Mouse (Mus musculus): ENCODE measurements around the gene Fam136a. TPM values are rescaled to one million over a fixed set of nuclear protein-coding genes. Genes with fewer than 3 reads are reported as not detected.
"Not testable (repeated sequence)": the region's sequence is repeated elsewhere in the genome, so short reads cannot be mapped to it uniquely, and the experiment has no call there.

The Fam136a gene
- polyA plus RNA-seq, 1 experiment from 2014 or later = 120 TPM

DNA sequence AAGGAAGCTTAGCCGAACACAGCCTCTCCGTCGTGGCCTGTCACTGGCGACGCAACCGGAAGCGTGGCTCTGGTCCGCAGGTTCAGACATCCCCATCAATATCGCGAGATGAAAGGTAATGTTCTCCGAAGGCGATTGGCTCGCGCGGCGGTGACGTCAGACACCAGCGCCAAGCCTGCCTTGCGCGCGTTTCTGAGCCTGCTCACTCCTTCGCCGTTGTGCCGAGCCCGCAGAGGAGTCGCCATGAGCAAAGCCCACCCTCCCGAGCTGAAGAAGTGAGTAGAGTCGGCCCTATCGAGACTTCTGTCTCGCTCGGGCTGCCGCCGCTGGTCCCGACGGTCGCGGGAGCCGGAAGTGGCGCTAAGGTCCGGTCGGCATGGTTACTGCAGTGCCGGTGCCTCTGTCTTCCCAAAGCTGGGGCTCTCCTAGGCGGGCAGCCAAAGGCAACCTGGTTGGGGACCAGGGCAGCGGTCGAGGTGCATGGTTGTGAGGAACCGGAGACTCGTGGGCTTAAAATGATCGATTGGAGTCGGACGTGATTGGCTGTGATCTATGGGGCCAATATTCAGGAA, 6.0 kb downstream of the Fam136a start:
- Histone ChIP-seq H3K4me1 (ENCODE audit: control insufficient read depth, insufficient read depth, low read length) (peaks cover 28% of the 10 kb centered on the region), H3K9ac (ENCODE audit: low read depth, low read length) (peak overlapping the region; percentile 87), H3K4me2 (ENCODE audit: low read length) (peak overlapping the region; percentile 98), H3K9me3 (replicated peaks; ENCODE audit: control insufficient read depth, low read length, poor library complexity, severe bottlenecking) (no peaks in the 10 kb centered on the region), H3K4me3 (ENCODE audit: low read depth, low read length) (peak overlapping the region; percentile 89), H3K27me3 (ENCODE audit: control insufficient read depth, insufficient read depth, low read depth, low read length) (no peaks in the 10 kb centered on the region), H3K36me3 (ENCODE audit: control insufficient read depth, insufficient read depth, low read length) (no peaks in the 10 kb centered on the region), H3K27ac (ENCODE audit: low read length) (peak overlapping the region; percentile 91)
- ATAC-seq = peak; percentile 97
- under 1% methylated on average over 50 of the region's 50 CpGs for WGBS

- Histone ChIP-seq H3K4me3 (ENCODE audit: low read depth, low read length) (peak overlapping the region; percentile 89), H3K4me2 (ENCODE audit: low read length) (peak overlapping the region; percentile 98), H3K4me1 (ENCODE audit: control insufficient read depth, insufficient read depth, low read length) (peaks cover 22% of the 10 kb centered on the region), H3K9ac (ENCODE audit: low read depth, low read length) (peak overlapping the region; percentile 87), H3K36me3 (ENCODE audit: control insufficient read depth, insufficient read depth, low read length) (no peaks in the 10 kb centered on the region), H3K9me3 (replicated peaks; ENCODE audit: control insufficient read depth, low read length, poor library complexity, severe bottlenecking) (no peaks in the 10 kb centered on the region), H3K27me3 (ENCODE audit: control insufficient read depth, insufficient read depth, low read depth, low read length) (no peaks in the 10 kb centered on the region), H3K27ac (ENCODE audit: low read length) (no peak overlapping the region; the same call in 1 of the 2 replicates)
- 4% methylated on average over 12 of the region's 12 CpGs for WGBS
- ATAC-seq = no peak
Measured at GRCm38 (mm10) chr6:86371950-86372516, 6.6 kb downstream of the Fam136a start.

- Histone ChIP-seq H3K9me3 (replicated peaks; ENCODE audit: control insufficient read depth, low read length, poor library complexity, severe bottlenecking) (no peaks in the 10 kb centered on the region), H3K27me3 (ENCODE audit: control insufficient read depth, insufficient read depth, low read depth, low read length) (no peaks in the 10 kb centered on the region), H3K4me2 (ENCODE audit: low read length) (no peak overlapping the region), H3K4me3 (ENCODE audit: low read depth, low read length) (no peak overlapping the region), H3K9ac (ENCODE audit: low read depth, low read length) (no peak overlapping the region), H3K36me3 (ENCODE audit: control insufficient read depth, insufficient read depth, low read length) (peaks cover 12% of the 10 kb centered on the region), H3K4me1 (ENCODE audit: control insufficient read depth, insufficient read depth, low read length) (peaks cover 20% of the 10 kb centered on the region), H3K27ac (ENCODE audit: low read length) (no peak overlapping the region)
- 92% methylated on average over 6 of the region's 6 CpGs for whole genome bisulfite sequencing
- no peak for ATAC-seq
Measured at GRCm38 (mm10) chr6:86373556-86373955, 8.1 kb downstream of the Fam136a start.

- no peaks in the 10 kb centered on the region for H3K9me3 ChIP-seq (replicated peaks; ENCODE audit: control insufficient read depth, low read length, poor library complexity, severe bottlenecking)
- 93% methylated on average over 3 of the region's 3 CpGs for WGBS
Measured at GRCm38 (mm10) chr6:86378341-86378740, 12.9 kb downstream of the Fam136a start.

DNA sequence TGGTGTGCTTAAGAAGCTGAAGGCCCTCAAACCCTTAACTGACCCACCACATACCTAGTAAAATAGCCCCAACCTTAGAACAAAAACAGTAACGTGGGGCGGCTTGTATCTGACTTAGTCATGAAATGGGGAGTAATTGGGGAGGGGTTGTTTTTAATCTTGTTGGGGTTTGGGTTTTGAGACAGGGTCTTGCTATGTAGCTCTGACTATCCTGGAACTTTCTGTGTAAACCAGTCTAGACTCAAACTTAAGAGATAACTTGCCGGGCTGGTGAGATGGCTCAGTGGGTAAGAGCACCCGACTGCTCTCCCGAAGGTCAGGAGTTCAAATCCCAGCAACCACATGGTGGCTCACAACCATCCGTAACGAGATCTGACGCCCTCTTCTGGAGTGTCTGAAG, 14.7 kb downstream of the Fam136a start:
- not testable (repeated sequence) for H3K9ac ChIP-seq (ENCODE audit: low read depth, low read length); H3K27me3 ChIP-seq (ENCODE audit: control insufficient read depth, insufficient read depth, low read depth, low read length); ATAC-seq; H3K4me2 ChIP-seq (ENCODE audit: low read length); H3K27ac ChIP-seq (ENCODE audit: low read length); H3K4me3 ChIP-seq (ENCODE audit: low read depth, low read length); H3K4me1 ChIP-seq (ENCODE audit: control insufficient read depth, insufficient read depth, low read length); H3K9me3 ChIP-seq (replicated peaks; ENCODE audit: control insufficient read depth, low read length, poor library complexity, severe bottlenecking)
- WGBS = 83% methylated on average over 6 of the region's 8 CpGs
- peaks cover 23% of the 10 kb centered on the region for H3K36me3 ChIP-seq (ENCODE audit: control insufficient read depth, insufficient read depth, low read length)

More at GRCm38 (mm10) chr6:86378341-86378740, 12.9 kb downstream of the Fam136a start:
- no peak overlapping the region for H3K27ac ChIP-seq (ENCODE audit: low read length)
- H3K27me3 ChIP-seq (ENCODE audit: control insufficient read depth, insufficient read depth, low read depth, low read length) = no peaks in the 10 kb centered on the region
- no peak for ATAC-seq
- H3K4me1 ChIP-seq (ENCODE audit: control insufficient read depth, insufficient read depth, low read length) = 0 out of 2 replicates have a peak, but pooled peaks cover under 1% of the 10 kb centered on the region
- H3K4me2 ChIP-seq (ENCODE audit: low read length) = no peak overlapping the region
- peaks cover 23% of the 10 kb centered on the region for H3K36me3 ChIP-seq (ENCODE audit: control insufficient read depth, insufficient read depth, low read length)
- H3K9ac ChIP-seq (ENCODE audit: low read depth, low read length) = no peak overlapping the region
- no peak overlapping the region for H3K4me3 ChIP-seq (ENCODE audit: low read depth, low read length)

DNA sequence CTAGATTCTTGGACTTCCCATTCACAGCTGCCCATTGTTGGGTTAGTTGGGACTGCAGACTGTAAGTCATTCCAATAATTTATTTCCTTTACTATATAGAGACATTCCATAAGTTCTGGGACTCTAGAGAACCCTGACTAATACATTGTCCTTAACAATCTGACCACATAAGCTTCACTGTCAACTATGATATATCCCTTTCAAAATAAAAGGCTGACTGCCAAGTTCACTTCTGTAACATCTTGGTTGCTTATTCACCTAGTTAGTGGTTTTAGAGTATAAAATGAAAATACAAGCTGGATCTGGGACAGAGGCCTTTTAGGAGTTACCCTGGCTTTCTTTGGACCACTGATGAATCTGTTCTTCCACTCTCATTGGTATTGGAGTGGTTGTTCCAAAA, 17.1 kb downstream of the Fam136a start:
- H3K4me3 ChIP-seq (ENCODE audit: low read depth, low read length) = no peak overlapping the region
- H3K4me2 ChIP-seq (ENCODE audit: low read length) = no peak overlapping the region
- no peaks in the 10 kb centered on the region for H3K27me3 ChIP-seq (ENCODE audit: control insufficient read depth, insufficient read depth, low read depth, low read length)
- no peak overlapping the region for H3K27ac ChIP-seq (ENCODE audit: low read length)
- H3K4me1 ChIP-seq (ENCODE audit: control insufficient read depth, insufficient read depth, low read length) = no peaks in the 10 kb centered on the region
- no peaks in the 10 kb centered on the region for H3K9me3 ChIP-seq (replicated peaks; ENCODE audit: control insufficient read depth, low read length, poor library complexity, severe bottlenecking)
- H3K9ac ChIP-seq (ENCODE audit: low read depth, low read length) = no peak overlapping the region
- peaks cover 24% of the 10 kb centered on the region for H3K36me3 ChIP-seq (ENCODE audit: control insufficient read depth, insufficient read depth, low read length)
- ATAC-seq = no peak

DNA sequence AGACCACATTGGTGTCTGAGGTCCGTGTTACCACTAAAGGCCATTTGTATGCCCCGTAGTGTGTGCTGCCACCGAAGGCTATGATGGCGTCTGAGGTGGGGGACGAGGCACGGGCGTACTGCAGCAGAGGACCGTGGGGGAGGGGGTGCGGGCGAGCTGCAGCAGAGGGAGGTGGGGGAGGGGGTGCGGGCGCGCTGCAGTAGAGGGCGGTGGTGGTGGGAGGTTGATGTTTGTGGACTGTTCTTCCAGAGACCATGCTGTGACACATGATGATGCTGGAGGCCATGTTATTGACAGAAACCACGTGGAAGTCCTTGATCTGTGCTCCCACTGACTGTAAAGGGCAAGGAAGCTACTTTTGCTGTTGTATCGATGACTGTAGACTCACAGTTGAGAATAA, 17.9 kb downstream of the Fam136a start:
- H3K4me1 ChIP-seq (ENCODE audit: control insufficient read depth, insufficient read depth, low read length) = no peaks in the 10 kb centered on the region
- no peak overlapping the region for H3K9ac ChIP-seq (ENCODE audit: low read depth, low read length)
- H3K27me3 ChIP-seq (ENCODE audit: control insufficient read depth, insufficient read depth, low read depth, low read length) = no peaks in the 10 kb centered on the region
- WGBS = 65% methylated on average over 16 of the region's 16 CpGs
- no peak overlapping the region for H3K4me2 ChIP-seq (ENCODE audit: low read length)
- H3K36me3 ChIP-seq (ENCODE audit: control insufficient read depth, insufficient read depth, low read length) = peaks cover 22% of the 10 kb centered on the region
- no peak for ATAC-seq
- H3K9me3 ChIP-seq (replicated peaks; ENCODE audit: control insufficient read depth, low read length, poor library complexity, severe bottlenecking) = no peaks in the 10 kb centered on the region
- no peak overlapping the region for H3K27ac ChIP-seq (ENCODE audit: low read length)
- no peak overlapping the region for H3K4me3 ChIP-seq (ENCODE audit: low read depth, low read length)

DNA sequence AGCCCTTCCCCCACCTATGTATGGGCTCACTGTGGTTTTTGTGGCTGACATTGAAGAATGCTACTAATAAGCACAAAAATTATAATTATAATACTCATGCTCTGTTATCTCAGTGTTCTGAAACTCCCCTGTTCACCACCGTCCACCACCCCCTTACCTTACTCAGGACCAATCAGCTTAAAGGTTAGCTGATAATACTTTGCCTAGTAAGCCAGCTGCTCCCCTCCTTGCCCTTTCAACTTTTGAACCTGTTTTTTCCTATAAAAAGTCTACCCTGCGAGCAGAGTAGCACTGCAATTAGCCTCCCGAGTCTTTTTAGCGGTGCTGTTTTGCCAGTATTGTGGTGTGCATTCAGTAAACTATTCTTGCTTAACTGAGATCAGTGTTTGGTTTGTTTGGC, 19.2 kb downstream of the Fam136a start:
- H3K9ac ChIP-seq (ENCODE audit: low read depth, low read length) = no peak overlapping the region
- H3K4me2 ChIP-seq (ENCODE audit: low read length) = no peak overlapping the region
- WGBS = 86% methylated on average over 4 of the region's 4 CpGs
- no peaks in the 10 kb centered on the region for H3K9me3 ChIP-seq (replicated peaks; ENCODE audit: control insufficient read depth, low read length, poor library complexity, severe bottlenecking)
- H3K4me1 ChIP-seq (ENCODE audit: control insufficient read depth, insufficient read depth, low read length) = no peaks in the 10 kb centered on the region
- H3K36me3 ChIP-seq (ENCODE audit: control insufficient read depth, insufficient read depth, low read length) = peaks cover 16% of the 10 kb centered on the region
- no peak for ATAC-seq
- no peaks in the 10 kb centered on the region for H3K27me3 ChIP-seq (ENCODE audit: control insufficient read depth, insufficient read depth, low read depth, low read length)
- H3K4me3 ChIP-seq (ENCODE audit: low read depth, low read length) = no peak overlapping the region
- H3K27ac ChIP-seq (ENCODE audit: low read length) = no peak overlapping the region

DNA sequence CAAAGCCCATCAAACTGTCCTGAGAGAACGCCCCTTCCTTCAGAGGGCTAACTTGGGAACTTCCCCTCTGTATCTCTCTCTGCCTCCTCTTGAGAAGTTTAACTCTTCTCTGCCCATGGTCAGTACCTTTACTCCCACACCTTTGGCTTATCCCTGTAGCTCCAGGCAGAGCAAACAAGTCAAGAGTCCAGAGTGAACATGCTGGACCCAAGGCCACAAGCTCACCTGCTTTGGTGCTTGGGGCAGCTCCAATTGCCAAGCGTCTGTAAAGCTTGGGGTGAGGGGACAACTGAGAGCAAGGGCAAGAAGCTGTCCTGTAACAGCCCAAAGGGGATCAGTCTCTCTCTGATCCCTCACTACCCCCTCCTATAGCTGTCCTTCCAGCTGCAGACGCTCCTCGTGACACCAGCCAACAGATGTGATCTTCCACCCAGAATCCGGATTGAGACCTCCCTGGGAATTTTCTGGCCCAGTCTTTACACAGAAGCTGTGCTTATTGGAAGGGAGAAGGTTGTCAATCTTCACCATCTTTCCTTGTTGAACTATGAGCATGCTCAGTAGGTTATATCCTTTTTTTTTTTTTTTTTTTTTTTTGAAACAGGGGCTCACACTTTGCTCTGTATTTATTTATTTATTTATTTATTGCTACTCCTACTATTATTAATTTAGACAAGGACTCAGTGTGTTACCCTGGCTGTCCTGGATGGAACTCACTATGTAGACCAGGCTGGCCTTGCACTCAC, 20.1 kb downstream of the Fam136a start:
- 91% methylated on average over 5 of the region's 5 CpGs for WGBS
- peaks cover 20% of the 10 kb centered on the region for H3K36me3 ChIP-seq (ENCODE audit: control insufficient read depth, insufficient read depth, low read length)
- ATAC-seq = no peak

More for the DNA sequence above, 20.1 kb downstream of the Fam136a start:
- Histone ChIP-seq H3K4me3 (ENCODE audit: low read depth, low read length) (no peak overlapping the region), H3K9me3 (replicated peaks; ENCODE audit: control insufficient read depth, low read length, poor library complexity, severe bottlenecking) (no peaks in the 10 kb centered on the region), H3K27me3 (ENCODE audit: control insufficient read depth, insufficient read depth, low read depth, low read length) (no peaks in the 10 kb centered on the region), H3K9ac (ENCODE audit: low read depth, low read length) (no peak overlapping the region), H3K4me2 (ENCODE audit: low read length) (no peak overlapping the region), H3K27ac (ENCODE audit: low read length) (no peak overlapping the region), H3K4me1 (ENCODE audit: control insufficient read depth, insufficient read depth, low read length) (no peaks in the 10 kb centered on the region)

All from midbrain, embryonic 16.5 days (tissue).